Mouse (Mus musculus): Measurements from ENCODE around the gene Ryr2. TPM values are rescaled to one million over a fixed set of nuclear protein-coding genes. Genes with fewer than 3 reads are reported as not detected.
"Not testable (repeated sequence)": the region's sequence is repeated elsewhere in the genome, so short reads cannot be mapped to it uniquely, and the experiment has no call there.

The Ryr2 gene
- total RNA-seq, 2 experiments from 2014 or later, result 0.31 to 0.32 TPM

DNA sequence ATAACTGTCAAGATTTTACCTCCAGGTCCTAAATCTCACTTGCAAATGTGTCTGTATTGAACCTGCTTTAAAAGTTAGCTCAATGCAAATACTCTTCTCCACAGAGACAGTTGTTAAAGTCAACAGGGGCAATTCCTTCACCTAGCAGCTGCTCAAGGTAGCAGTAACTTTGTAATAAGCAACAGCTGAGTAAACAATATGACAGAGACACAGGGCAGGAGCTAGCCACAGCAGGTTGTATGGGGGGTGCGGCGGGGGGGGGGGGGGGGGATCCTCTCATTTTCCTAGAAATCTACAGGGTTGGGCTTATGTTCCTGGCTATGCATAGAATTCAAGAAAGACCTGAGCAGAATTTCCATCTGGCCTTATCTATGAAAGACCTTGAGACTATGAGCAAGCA is 339.8 kb downstream of the Ryr2 start:
- no peak for DNase-seq

DNA sequence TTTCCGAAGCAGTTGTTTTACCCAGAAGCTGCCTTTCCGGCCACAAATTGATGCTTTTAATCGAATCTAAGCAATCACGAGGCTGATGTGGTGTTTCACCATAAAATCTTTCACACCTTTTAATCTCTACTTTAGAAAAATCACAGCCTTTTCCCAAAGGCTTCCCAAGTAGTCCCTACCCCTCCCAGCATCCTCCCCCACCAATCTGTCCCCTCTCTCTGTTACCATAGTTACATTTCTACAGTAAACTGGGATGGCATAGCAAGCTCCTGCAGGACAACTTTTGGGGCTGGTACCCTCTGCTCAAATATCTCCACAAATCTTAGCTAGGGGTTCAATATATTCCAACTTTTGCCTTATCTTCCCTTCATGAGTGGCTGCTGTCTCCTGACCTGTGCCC is 342.8 kb downstream of the Ryr2 start:
- DNase-seq, result no peak

DNA sequence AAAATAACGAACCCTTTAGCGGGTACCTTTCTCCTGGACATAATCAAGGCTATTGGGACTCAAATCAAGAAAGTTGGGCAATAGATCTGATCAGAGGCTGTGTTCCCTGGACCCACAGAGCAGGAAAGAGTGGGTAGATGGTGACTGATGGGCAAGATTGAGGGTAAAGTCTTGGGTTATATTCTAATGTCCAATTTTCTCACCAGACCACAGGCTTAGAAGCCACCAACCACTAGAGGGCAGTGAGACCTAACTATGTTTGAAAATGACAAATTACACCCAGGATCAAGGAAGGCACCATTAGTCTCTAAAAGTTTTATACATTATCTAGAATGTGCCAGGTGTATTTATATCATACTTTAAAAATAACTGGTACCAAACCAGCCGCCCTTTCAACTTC is 343.6 kb downstream of the Ryr2 start:
- DNase-seq, result no peak

DNA sequence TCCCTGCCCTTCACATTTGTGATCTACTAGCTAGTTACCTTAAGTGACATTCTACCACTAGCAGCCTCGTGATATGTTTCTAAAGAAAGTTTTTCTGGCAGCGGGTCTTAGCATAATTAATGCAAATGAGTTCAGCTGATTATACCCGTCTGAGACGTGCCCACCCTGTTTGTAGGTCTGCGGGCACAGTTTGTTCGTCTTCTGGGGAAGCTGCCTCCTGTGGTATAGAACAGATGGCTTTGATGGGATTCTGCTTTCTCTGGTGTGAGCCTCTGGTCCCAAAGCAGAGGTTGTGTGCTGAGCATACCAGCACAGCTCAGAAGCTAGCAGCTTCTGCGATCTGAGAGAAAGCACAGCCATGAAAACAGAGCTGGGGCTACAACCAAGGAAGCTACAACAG is 348.9 kb downstream of the Ryr2 start:
- DNase-seq, result no peak

DNA sequence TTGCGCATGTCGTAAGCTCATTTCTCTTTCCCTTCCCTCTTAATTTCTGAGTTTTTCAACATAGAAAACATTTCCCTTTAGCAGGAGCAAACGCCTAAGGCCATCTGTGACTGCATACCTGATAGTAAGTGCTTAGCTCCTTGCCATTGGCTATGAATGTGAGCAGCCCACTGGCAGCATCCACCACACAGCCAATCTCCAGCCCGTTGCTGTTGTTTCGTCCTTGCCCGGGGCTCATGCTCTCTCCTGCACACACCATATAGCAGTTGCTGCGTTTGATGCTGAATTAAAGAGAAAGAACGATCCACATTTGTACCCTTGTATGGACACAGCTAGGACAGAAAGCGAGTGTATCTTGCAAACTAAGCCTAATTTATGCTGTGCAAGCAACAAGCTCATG is 361.3 kb downstream of the Ryr2 start:
- DNase-seq, result no peak

DNA sequence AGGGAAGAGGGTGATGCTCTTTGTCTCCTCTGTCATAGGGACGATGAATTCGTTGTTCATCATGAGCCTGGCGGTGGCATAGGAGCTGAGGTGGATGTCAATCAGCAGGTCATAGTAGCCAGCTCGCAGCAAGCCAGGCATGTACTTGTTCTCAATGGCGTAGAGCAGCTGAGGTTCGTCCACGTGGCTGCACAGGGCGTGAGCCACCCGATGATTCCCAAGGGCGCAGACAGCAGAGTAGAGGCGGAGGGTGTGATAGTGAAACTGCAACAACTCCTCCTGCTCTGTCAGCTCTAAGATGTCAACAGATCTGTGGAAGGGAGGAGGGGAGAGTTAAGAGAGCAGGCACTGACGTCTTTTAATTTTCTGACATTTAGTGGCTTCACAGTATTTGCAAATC is 368.5 kb downstream of the Ryr2 start:
- DNase-seq, result no peak

DNA sequence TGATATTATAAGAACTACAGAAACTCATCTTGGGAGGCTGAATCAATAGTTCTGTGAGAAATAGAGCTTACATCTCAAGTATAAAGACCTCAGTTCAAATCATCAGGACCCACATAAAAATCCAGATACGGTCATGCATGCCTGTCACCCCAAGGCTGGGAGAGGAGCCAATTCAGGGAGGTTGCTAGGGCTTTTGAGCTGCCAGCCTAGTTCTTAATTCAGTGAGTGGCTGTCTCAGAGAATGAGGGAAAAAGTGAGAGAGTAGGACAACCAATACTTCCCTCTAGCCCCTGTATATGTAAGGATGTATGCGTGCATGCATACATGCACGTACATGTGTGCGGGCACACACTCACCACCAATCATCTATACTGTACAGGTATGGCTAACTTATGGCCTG is 390.5 kb downstream of the Ryr2 start:
- DNase-seq, result no peak

DNA sequence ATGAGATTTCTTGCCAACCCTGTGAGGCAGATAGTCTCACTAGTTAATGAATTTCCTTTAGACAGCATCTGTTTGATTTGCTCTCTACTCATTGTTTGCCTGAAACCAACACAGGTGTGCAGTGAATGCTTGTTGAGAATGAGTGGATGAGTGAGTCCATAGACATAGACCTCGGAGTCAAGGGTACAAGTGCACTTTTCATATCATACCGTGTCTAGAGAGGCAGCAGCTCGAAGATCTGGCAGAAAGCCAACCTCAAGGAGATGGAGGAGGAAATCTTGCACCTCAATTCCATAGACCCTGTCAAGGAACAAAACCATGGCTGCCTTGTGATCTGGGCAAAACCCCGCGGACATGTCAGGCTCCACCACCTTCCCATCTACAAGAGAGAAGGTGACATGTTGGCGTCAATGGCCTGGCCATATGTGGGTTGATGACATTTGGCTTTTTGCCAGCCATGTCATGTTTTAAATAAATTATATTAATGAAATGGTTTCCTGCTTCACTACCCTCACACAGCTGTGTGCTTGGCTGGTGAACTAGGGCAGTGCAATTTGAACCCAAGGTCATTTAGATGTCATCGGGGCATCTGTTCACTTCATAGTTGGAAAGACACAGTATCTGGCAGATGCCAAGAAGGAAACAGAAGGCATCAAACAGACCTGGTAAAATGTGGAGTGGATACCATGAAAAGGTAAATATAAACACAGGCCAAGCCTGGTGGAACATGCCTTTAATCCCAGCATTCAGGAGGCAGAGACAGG is 396.9 kb downstream of the Ryr2 start:
- no peak for DNase-seq

DNA sequence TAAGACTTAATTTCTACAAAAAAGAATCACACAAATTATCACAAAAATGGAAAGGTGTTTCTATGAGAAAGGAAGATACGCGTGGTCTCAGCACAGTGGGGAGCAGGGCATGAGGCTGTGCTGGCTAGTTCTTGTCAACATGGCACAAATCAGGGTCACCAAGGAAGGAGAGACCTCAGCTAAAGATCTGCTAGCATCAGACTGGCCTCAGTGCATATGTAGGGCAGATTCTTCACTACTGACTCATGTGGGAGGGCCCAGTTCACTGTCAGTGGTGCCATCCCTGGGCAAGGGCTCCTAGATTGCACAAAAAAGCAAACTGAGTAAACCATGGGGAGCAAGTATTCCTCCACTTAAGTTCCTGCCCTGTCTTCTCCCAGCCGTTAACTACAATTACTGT is 405.0 kb downstream of the Ryr2 start:
- DNase-seq, result no peak

DNA sequence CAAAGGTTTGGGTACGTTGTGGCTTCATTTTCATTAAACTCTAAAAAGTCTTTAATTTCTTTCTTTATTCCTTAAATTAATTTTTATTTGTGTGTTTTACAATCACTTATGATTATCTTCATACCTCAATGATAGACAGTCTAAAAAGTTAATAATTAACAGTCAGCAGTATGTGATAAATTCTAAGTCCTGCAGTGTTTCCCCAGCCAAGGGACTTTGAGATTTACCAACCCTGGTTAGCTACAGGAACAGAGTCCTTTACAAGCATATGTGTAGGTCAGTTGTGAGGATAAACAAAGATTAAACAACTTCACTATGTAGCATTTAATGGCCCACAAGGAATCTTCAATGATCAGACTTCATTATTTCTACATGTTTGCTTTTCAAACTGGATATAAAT is 410.2 kb downstream of the Ryr2 start:
- DNase-seq, result no peak

DNA sequence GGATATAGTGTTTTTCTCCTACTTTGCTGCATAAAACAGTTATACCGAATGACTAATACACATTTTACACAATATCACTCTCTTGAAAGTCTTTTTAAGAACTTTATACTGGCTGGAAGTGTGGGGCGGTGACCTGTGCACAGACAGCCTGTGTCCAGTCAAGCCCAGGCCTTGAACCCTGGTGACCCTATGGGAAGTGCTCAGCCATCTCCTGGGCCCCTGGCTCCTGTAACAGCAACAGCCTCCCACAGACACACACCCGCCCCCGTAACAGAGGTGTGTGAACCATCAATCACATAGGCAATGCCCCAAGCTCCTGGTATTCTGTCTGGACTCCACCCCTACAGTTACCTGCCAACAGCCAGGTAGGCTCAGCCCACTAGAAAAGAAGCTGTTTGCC is 424.9 kb downstream of the Ryr2 start:
- no peak for DNase-seq

DNA sequence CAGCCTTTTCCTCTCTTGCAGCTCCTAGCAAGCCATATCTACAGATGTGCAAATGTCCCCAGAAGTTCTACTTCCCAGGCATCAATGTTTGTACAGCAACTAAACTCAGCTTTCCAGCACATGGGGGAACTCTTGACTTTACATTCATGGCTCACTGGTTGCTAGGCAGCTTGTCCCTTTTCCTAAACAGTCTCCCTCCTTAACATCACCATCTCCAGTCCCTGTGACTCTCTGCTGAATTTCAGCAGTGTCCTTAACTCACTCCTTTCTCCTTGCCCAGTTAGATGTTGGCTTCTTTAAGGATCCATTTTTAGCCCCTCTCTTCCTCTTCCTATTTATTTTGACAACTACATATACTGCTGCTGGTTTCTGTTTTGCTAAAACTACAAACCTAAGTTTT is 443.9 kb downstream of the Ryr2 start:
- DNase-seq, result no peak

DNA sequence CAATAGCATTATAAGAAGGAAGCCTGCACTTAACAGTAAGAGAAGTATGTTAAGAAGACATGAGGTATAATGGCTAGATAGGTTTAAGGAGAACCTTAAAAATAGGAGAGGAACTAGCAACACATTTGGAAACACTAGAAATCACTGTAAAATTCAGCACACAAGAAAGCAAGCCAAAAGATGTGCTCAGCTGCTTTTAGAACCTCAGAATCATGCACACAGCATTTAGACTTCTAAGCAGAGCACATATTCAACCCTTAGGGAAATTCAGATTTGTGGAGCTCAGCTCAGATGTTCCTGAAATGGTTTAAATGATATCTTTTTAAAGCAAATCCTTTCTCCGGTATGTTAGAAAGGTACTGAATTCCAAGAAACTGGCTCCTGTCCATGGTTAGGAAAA is 461.9 kb downstream of the Ryr2 start:
- no peak for DNase-seq

DNA sequence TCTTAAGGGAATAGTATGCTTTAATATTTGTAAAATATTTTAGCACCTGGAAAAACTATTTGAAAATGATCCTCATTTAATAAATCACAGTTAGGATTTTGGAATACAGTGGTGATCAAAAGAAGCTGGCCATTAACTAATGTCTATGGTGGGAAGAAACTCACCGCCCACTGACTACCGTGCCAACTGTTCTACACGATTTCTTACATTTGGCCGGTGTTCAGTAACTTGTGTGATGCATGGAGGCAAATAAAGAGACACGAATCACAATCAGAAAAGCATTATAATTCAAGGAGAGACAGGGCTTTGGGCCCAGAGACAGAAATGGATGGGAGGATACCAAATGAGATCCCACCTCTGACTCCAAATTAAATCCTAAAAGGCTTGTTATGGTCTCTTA is 470.4 kb downstream of the Ryr2 start:
- DNase-seq, result no peak

DNA sequence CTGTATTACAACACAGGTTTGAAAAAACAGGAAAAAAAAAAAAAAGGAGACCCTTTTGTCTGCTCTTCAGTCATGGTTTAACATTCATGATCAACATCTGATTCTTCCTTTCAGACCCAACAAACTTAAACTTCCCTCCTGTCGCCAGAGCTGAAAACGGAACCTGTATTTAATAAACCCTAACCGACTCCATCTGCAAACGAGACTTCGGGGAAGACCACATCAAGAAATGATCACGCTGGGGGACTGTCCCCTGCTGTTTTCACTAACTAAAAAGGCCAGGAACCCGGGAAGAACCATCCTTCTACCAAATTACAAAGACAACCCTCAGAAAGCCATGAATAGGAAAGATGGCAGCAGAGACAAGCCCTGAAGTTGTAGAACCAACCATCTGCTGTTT is 482.2 kb downstream of the Ryr2 start:
- no peak for DNase-seq

DNA sequence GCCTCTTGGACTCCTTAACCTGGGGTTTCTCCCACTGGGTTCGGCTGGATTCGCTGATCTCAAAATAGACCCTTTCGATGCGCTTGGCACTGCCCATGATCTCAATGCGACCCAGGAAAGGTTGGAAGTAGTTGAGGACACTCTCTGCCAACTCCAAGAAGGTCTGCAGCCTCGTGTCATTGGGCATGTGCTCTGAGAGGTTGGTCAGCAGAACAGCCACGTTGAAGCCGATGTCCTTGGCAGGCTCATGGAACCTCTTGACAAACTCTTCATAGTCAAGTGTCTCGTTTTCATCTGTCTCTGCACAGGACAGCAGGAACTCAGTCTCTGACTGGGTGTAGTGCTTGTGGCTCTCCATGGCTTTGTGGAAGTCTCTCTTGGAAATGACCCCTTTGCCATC is 511.3 kb downstream of the Ryr2 start:
- DNase-seq, result no peak

DNA sequence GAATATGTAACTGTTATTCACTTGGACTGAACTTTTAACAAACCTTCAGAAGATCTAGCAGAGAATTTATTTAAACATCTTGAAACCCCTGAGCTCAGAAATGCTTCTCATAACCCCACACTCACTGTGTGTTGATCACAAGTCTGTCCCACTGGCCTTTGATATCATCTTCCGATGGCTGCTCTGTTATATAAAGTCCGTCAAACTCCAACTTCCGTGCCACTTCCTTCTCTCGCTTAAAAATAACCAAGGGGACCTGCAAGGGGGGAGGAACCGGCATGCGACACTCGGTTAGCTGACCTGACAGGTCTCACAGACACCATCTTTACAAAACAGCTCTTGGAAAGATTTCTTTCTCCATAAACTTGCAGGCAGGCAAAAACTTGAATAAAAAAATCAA is 521.5 kb downstream of the Ryr2 start:
- no peak for DNase-seq

DNA sequence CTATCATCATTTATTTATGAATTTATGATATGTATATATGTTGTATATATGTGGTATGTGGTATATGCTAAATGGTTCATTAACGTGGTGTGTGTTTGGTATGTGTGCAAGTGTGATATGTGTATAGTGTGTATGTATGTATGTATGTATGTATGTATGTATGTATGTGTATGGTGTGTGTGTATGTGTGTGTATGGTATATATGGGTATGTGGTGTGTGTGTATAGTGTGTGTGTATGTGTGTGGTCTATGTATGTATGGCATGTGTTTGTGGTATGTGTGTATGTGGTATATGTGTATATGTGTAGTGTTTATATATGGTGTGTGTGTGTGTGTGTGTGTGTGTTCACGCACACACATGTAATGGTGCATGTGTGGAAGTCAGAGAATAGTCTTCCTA is 534.2 kb downstream of the Ryr2 start:
- no peak for DNase-seq

DNA sequence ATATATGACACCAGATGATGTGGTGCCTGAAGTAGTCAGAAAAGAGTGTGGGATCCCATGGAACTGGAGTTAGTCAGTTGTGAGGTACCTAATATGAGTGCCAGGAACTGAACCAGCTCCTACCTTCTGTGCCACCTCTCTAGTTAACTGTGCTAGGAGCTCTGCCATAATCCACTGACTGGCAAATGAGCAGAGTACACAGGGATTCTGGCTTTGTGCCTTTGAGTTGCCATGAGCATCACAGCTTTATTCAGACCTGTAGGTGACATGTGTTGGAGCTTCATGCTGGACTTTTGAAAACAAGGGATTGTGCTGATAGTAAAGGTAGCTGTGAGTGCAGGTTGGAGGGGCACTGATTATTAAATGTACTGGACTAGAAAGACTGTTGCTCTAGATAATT is 539.4 kb downstream of the Ryr2 start:
- DNase-seq, result no peak

DNA sequence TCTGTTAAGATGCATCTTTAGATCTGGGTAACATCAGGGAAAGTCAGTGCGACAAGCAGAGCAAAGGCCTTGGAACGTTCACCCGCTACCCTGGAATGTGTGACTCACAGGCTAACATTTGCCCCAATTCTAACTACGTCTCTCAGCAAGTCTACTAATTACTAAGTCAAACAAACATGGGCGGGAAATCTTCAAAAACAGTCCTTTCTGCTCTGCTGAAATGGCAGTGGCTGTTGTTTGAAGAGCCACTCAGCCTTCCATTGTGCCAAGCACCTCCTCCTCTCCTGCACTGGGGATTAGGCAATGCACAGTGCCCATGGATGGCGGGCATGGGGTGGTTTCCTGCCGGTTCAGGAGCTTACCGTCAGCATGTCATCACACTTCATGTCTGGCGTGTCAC is 540.3 kb downstream of the Ryr2 start:
- DNase-seq, result no peak

DNA sequence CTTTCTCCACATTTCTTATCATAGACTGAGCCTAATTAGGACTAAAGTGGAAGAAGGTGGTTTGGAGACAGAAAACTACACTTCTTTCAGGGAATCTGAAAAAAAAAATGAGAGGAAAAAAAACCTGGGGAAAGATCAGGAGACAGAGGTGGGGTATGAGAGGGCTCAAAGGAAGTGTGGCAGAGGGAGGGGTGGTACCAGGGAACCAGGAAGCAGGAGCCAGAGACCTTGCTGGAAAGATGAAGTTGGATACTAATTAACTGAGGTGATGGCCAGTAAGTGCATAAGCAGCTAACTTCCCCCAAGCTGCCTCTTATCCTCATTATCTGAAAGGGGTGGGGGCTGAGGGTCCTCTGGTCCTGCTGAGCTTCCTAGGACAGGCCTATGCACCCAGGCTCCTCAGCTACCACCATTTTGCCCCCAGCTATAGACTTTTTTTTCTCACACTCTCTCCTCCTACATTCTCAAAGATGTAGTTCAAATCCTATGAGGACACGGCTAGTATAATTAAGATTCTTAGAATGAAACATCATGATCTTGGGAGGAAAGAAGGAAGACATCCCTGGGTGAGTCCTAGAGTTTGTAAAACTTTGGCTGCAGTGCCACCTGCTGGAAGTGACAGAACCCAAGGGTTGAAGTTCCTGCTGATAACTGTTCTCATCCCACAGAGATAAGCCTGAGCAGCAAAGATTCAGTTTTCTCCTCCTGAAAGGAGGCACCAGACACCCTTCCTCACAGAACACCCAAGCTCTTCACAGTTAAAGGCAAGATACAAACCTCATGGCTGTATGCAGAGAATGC is 543.3 kb downstream of the Ryr2 start:
- no peak for DNase-seq

DNA sequence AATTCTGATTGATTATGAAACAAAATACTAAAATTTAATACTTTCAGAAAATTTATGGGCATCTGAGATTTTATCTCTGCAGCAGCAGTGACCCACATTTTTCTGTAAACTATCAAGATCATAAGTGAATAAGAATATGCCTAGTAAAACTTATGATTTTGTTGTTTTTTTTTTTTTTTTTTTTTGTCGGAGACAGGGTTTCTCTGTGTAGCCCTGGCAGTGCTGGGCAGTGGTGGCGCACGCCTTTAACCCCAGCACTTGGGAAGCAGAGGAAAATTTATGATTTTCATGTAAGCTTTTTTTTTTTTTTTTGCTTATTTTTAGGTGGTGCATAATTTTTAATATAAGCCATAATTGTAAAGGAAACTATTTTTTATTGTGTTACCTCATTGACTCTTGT is 557.1 kb downstream of the Ryr2 start:
- DNase-seq, result no peak

DNA sequence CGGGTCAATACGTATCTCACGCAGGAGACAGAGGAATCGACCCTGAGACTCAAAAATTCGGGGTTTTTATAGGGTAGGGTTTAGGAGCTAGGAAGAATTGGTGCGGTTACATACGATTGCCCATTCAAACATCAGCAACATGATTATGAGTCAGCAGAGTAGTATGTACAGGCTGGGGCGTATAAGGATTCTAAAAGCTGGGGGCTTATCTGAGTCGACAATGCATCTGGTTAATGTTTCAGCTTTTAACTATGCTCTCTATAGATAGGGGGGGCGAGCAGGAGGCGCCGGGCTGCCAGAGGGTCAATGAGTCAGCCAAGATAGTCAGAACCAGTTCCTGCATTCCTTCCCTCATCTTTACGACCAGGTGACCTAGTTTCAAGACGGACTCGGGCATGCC is 557.6 kb downstream of the Ryr2 start:
- DNase-seq, result not testable (repeated sequence)

DNA sequence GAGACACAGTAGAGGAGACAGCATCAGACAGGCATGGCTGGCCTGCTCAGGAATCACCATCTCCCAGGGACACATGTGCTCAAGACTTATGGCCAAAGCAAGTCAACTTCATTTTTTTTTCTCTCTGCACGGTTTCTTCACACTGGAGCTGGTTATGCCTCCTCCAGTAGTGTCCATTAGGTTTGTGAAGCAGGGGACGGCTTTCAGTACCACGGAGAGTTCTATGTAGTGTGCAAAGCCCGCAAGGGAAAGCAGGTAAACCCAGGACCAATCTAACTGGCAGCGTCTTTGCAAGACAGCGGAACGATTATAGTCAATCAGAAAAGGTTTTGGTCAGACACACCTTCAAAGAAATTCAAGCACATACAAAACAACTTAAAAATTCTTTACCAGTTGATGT is 560.9 kb downstream of the Ryr2 start:
- no peak for DNase-seq

Measured in gastrocnemius, postnatal 25 days (tissue).